Mouse (Mus musculus) forebrain, postnatal 0 days (tissue): Measurements from ENCODE around the gene Nkx6-1. TPM values are rescaled to one million over a fixed set of nuclear protein-coding genes. Genes with fewer than 3 reads are reported as not detected.

ENCODE experiments used
- ATAC-seq: fragments of 200-750 bp; cut with Nextera tagmentation; 2 replicates; pipeline ENCODE4 v1.8.0; 2017; ENCODE audit warnings: mild to moderate bottlenecking, moderate library complexity
- DNase-seq: peaks from one replicate; pipeline ENCODE4 v3.0.0-alpha.2; 2015
- H3K27ac ChIP-seq: fragments of 300-500 bp; sonication (generic); 2 replicates; pipeline ENCODE4 v1.5.1; 2014; ENCODE audit warnings: low read depth, mild to moderate bottlenecking, antibody characterized with exemption, low read length, moderate library complexity, mixed read lengths
- H3K27me3 ChIP-seq: fragments of 300-500 bp; sonication (generic); 2 replicates; pipeline ENCODE4 v1.6.1; 2014; ENCODE audit warnings: mild to moderate bottlenecking, low read length, mixed read lengths; ENCODE audit not compliant: insufficient read depth
- H3K36me3 ChIP-seq: fragments of 300-500 bp; sonication (generic); 2 replicates; pipeline ENCODE4 v1.6.1; 2014; ENCODE audit warnings: mild to moderate bottlenecking, moderate library complexity; ENCODE audit not compliant: insufficient read depth
- H3K4me1 ChIP-seq: fragments of 300-500 bp; sonication (generic); 2 replicates; pipeline ENCODE4 v1.6.1; 2014; ENCODE audit warnings: antibody characterized with exemption; ENCODE audit not compliant: insufficient read depth
- H3K4me2 ChIP-seq: fragments of 300-500 bp; sonication (generic); 2 replicates; pipeline ENCODE4 v1.6.1; 2014; ENCODE audit warnings: low read depth, mild to moderate bottlenecking, moderate library complexity
- H3K4me3 ChIP-seq: fragments of 300-500 bp; sonication (generic); 2 replicates; pipeline ENCODE4 v1.5.1; 2014; ENCODE audit warnings: low read depth, low read length, mixed read lengths
- H3K9ac ChIP-seq: fragments of 300-500 bp; sonication (generic); 2 replicates; pipeline ENCODE4 v1.6.1; 2014; ENCODE audit warnings: mild to moderate bottlenecking
- H3K9me3 ChIP-seq: fragments of 300-500 bp; sonication (generic); 2 replicates; pipeline ENCODE4 v1.6.1; 2016; ENCODE audit warnings: low read length
- CTCF ChIP-seq: sonication (generic); IDR thresholded peaks from 2 replicates; pipeline ENCODE4 v1.5.1; 2016; ENCODE audit warnings: antibody characterized with exemption, control low read depth, low read depth
- WGBS: fragments of 180-500 bp; shearing (Covaris S2); extraction: QIAGEN DNeasy Blood & Tissue Kit; methylation state at CpG from one replicate; pipeline ENCODE4 v1.1.7; 2014; 5-methylcytosine and 5-hydroxymethylcytosine counted together
- polyA plus RNA-seq: library from polyadenylated mRNA; unstranded; fragments of >200 nt; fragmentation: Nextera tagmentation; extraction: Ambion mirVana; gene quantifications from 2 replicates; pipeline ENCODE4 v1.2.1, GENCODE M21; 2015
- total RNA-seq: library from RNA; depleted of rRNA; stranded (reverse); fragments of >200 nt; gene quantifications from 2 replicates; pipeline ENCODE4 v1.2.3, GENCODE M21; 2014

Gene Nkx6-1
- total and polyA plus RNA-seq, 2 experiments from 2014 or later = 0.24 to 0.29 TPM

- Histone ChIP-seq H3K27me3 (no peaks in the 10 kb centered on the region), H3K9me3 (no peaks in the 10 kb centered on the region), H3K4me2 (no peak overlapping the region), H3K36me3 (no peaks in the 10 kb centered on the region), H3K4me1 (no peaks in the 10 kb centered on the region), H3K27ac (no peak overlapping the region), H3K9ac (no peak overlapping the region), H3K4me3 (no peak overlapping the region)
- DNase-seq (no peak), ATAC-seq (no peak)
- 71% methylated on average over 5 of the region's 5 CpGs for WGBS
- TF ChIP-seq CTCF = no peak
Measured at GRCm38 (mm10) chr5:101683340-101683739, 18.5 kb upstream of the Nkx6-1 start.

GRCm38 (mm10) chr5:101680338-101680737 is 15.5 kb upstream of the Nkx6-1 start:
- no peaks in the 10 kb centered on the region for H3K9me3 ChIP-seq
- H3K27me3 ChIP-seq = no peaks in the 10 kb centered on the region
- H3K4me2 ChIP-seq = no peak overlapping the region
- no peak overlapping the region for H3K4me3 ChIP-seq
- no peak overlapping the region for H3K9ac ChIP-seq
- ATAC-seq = no peak
- WGBS = 80% methylated on average over 6 of the region's 6 CpGs
- H3K36me3 ChIP-seq = no peaks in the 10 kb centered on the region
- no peak for DNase-seq
- no peak overlapping the region for H3K27ac ChIP-seq
- TF ChIP-seq CTCF = no peak
- no peaks in the 10 kb centered on the region for H3K4me1 ChIP-seq

DNA sequence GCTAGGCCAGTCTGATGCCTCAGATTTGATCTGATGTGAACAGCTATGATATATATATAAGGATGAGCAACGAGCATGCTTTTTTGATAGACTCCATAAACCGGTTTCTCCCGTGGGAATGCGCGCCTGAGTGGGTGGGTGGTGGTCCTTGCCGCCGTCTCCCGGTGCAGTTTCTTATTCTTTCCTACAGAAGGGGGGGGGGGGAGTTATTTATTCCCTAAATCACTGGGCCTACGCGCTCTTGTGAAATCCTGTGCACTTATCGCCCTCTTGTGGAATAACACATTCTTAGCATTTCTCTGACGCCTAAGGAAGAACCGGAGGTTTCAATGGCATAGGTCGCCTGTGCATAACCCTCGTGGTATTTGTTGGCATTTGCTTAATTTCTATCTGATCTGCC is 4.6 kb upstream of the Nkx6-1 start:
- Histone ChIP-seq H3K36me3 (no peaks in the 10 kb centered on the region), H3K4me3 (no peak overlapping the region), H3K4me1 (no peaks in the 10 kb centered on the region), H3K27me3 (peaks cover 51% of the 10 kb centered on the region), H3K27ac (no peak overlapping the region), H3K4me2 (peak overlapping the region; percentile 23; the same call in 1 of the 2 replicates), H3K9me3 (no peaks in the 10 kb centered on the region), H3K9ac (no peak overlapping the region)
- peak; percentile 88 for TF ChIP-seq CTCF
- 2% methylated on average over 15 of the region's 15 CpGs for WGBS
- DNase-seq (peak; percentile 82), ATAC-seq (peak; percentile 67)

DNA sequence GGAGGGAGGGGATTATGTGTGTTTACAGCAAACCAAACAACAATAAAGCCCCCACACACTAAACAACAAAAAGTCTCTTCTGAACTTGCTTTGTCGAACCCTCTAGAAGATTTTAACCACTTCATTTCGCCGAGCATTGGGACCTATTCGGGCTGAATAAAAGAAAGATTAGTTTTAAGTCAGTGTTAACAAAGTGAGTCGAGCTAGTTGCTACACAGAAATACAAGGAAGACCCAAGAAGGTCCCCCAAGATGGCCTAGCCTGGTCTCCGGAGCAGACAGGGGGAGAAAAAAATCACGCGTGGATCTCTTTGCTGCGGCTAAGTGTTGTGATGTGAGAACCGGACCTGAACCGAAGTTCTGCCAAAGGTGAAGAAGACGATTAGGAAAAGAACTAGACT is 3.7 kb upstream of the Nkx6-1 start:
- DNase-seq (peak; percentile 14), ATAC-seq (no peak)
- WGBS = 5% methylated on average over 12 of the region's 12 CpGs
- H3K4me1 ChIP-seq = no peaks in the 10 kb centered on the region
- H3K4me2 ChIP-seq = no peak overlapping the region
- no peak for TF ChIP-seq CTCF
- no peaks in the 10 kb centered on the region for H3K9me3 ChIP-seq
- H3K9ac ChIP-seq = no peak overlapping the region
- H3K27me3 ChIP-seq = peaks cover 52% of the 10 kb centered on the region
- no peak overlapping the region for H3K27ac ChIP-seq
- H3K4me3 ChIP-seq = no peak overlapping the region
- no peaks in the 10 kb centered on the region for H3K36me3 ChIP-seq

GRCm38 (mm10) chr5:101668028-101668427 is 3.2 kb upstream of the Nkx6-1 start:
- Histone ChIP-seq H3K4me1 (no peaks in the 10 kb centered on the region), H3K36me3 (no peaks in the 10 kb centered on the region), H3K4me3 (no peak overlapping the region), H3K27ac (no peak overlapping the region), H3K9me3 (no peaks in the 10 kb centered on the region), H3K4me2 (no peak overlapping the region), H3K27me3 (peaks cover 56% of the 10 kb centered on the region), H3K9ac (no peak overlapping the region)
- TF ChIP-seq CTCF = no peak
- 2% methylated on average over 15 of the region's 15 CpGs for WGBS
- DNase-seq = no peak
- ATAC-seq = no peak

- no peak for ATAC-seq
- Histone ChIP-seq H3K27me3 (peaks cover 62% of the 10 kb centered on the region), H3K27ac (no peak overlapping the region), H3K9me3 (no peaks in the 10 kb centered on the region), H3K4me2 (no peak overlapping the region), H3K4me1 (no peaks in the 10 kb centered on the region), H3K4me3 (no peak overlapping the region), H3K9ac (no peak overlapping the region), H3K36me3 (no peaks in the 10 kb centered on the region)
- WGBS = under 1% methylated on average over 19 of the region's 19 CpGs
- TF ChIP-seq CTCF = no peak
- peak; percentile 10 for DNase-seq
Measured at GRCm38 (mm10) chr5:101667263-101667990, 2.6 kb upstream of the Nkx6-1 start.

- Histone ChIP-seq H3K9ac (no peak overlapping the region), H3K9me3 (no peaks in the 10 kb centered on the region), H3K27me3 (peaks cover 69% of the 10 kb centered on the region), H3K27ac (no peak overlapping the region), H3K36me3 (no peaks in the 10 kb centered on the region), H3K4me2 (no peak overlapping the region), H3K4me1 (no peaks in the 10 kb centered on the region), H3K4me3 (no peak overlapping the region)
- 2% methylated on average over 18 of the region's 18 CpGs for WGBS
- DNase-seq (peak; percentile 12), ATAC-seq (no peak)
- TF ChIP-seq CTCF = no peak
Measured at GRCm38 (mm10) chr5:101666713-101667112, 1.9 kb upstream of the Nkx6-1 start.
